Mouse (Mus musculus) embryonic facial prominence, embryonic 12.5 days (tissue): ENCODE data around the gene Ska2. TPM values are rescaled to one million over a fixed set of nuclear protein-coding genes. Genes with fewer than 3 reads are reported as not detected.
A peak's percentile ranks its signal among the peaks of the same experiment; 100 is the strongest.

Source experiments
- ATAC-seq: fragments of 200-750 bp; cut with Nextera tagmentation; 2 replicates; pipeline ENCODE4 v1.8.0; 2017; ENCODE audit not compliant: insufficient number of reproducible peaks, insufficient read depth, low FRiP score, low TSS enrichment
- H3K27ac ChIP-seq: fragments of 300-500 bp; sonication (generic); 2 replicates; pipeline ENCODE4 v1.5.1; 2016; ENCODE audit warnings: mild to moderate bottlenecking
- H3K27me3 ChIP-seq: fragments of 300-500 bp; sonication (generic); 2 replicates; pipeline ENCODE4 v1.6.1; 2016; ENCODE audit warnings: mild to moderate bottlenecking, moderate library complexity
- H3K36me3 ChIP-seq: fragments of 300-500 bp; sonication (generic); 2 replicates; pipeline ENCODE4 v1.6.1; 2016; ENCODE audit warnings: mild to moderate bottlenecking
- H3K4me1 ChIP-seq: fragments of 300-500 bp; sonication (generic); 2 replicates; pipeline ENCODE4 v1.6.1; 2016
- H3K4me2 ChIP-seq: fragments of 300-500 bp; sonication (generic); replicated peaks from 2 replicates; pipeline ENCODE4 v1.6.1; 2016; ENCODE audit warnings: mild to moderate bottlenecking, moderate library complexity
- H3K4me3 ChIP-seq: fragments of 300-500 bp; sonication (generic); 2 replicates; pipeline ENCODE4 v1.5.1; 2016; ENCODE audit warnings: mild to moderate bottlenecking
- H3K9ac ChIP-seq: fragments of 300-500 bp; sonication (generic); 2 replicates; pipeline ENCODE4 v1.6.1; 2016; ENCODE audit warnings: mild to moderate bottlenecking, moderate library complexity
- H3K9me3 ChIP-seq: fragments of 300-500 bp; sonication (generic); 2 replicates; pipeline ENCODE4 v1.6.1; 2016; ENCODE audit warnings: mild to moderate bottlenecking, moderate library complexity
- WGBS: fragments of 180-500 bp; shearing (Covaris S2); methylation state at CpG from one replicate; pipeline ENCODE4 v1.1.7; 2016; 5-methylcytosine and 5-hydroxymethylcytosine counted together
- polyA plus RNA-seq: library from polyadenylated mRNA; unstranded; fragments of >200 nt; fragmentation: Nextera tagmentation; extraction: Ambion mirVana; gene quantifications from 2 replicates; pipeline ENCODE4 v1.2.1, GENCODE M21; 2016

The Ska2 gene
- polyA plus RNA-seq, 1 experiment from 2014 or later, result 105 TPM

DNA sequence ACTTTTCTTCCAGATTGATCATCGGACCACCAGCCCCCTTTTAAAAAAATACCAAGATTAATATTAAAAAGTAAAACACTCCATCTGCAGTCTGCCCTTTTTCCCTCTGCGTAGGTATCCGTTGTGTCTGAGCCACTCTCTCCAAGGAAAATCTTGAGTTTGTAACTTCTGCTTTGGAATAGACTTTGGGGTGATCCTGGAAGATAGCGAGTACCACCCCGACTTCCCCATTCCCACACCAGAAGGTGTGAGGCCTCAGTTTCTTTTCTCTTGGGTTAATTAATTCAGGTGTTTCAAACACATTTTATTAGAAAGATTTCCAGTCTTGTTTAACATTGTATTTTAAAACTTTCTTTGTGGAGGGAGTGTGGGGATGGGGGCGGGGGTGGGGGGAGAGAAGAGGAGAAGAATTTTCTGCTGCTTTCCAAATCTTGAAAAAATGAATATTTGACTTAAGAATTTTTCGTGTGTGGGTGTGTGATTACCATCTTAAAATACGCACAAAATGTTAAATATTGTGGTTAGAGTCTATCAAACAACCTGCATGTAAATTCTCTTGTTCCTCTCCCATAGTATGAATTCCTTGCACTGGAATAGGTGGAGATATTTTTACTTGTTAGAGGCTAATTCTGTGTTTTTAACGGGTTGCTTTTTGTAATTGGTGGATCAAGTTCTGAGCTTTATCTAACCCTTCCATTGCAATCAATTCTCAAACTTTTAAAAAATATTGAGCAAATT lies 1.3 kb downstream of the Ska2 start:
- whole genome bisulfite sequencing, result 5% methylated on average over 9 of the region's 9 CpGs
- Histone ChIP-seq H3K9ac (peak overlapping the region; percentile 99), H3K4me1 (peaks cover 32% of the 10 kb centered on the region), H3K27me3 (no peaks in the 10 kb centered on the region), H3K9me3 (no peaks in the 10 kb centered on the region), H3K36me3 (peaks cover 34% of the 10 kb centered on the region), H3K27ac (peak overlapping the region; percentile 98), H3K4me3 (peak overlapping the region; percentile 95), H3K4me2 (peak overlapping the region; percentile 59)
- no peak for ATAC-seq

DNA sequence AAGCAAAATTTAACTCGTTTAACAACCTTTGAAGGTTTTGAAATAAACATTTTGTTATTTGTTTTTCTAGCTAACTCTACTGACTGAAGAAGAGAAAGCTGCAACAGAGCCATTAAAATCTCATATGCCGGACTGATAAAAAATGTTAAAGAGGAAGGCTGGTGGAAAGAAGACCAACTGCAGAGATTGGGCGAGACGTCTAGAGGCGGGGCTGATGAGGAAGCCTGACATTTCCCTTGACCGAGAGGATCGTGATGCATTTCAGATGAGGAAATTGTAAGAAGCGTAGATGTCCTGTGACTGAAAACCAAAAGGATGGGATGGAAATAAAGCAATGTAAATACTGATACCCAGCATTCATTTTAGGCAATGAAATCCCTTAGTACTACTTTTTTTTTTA lies 12.8 kb downstream of the Ska2 start:
- Histone ChIP-seq H3K36me3 (peaks cover 65% of the 10 kb centered on the region), H3K4me2 (no peak overlapping the region), H3K9ac (no peak overlapping the region), H3K9me3 (no peaks in the 10 kb centered on the region), H3K27me3 (no peaks in the 10 kb centered on the region), H3K4me1 (peaks cover 6% of the 10 kb centered on the region; the same call in 1 of the 2 replicates), H3K27ac (no peak overlapping the region), H3K4me3 (no peak overlapping the region)
- 85% methylated on average over 8 of the region's 8 CpGs for WGBS
- no peak for ATAC-seq

DNA sequence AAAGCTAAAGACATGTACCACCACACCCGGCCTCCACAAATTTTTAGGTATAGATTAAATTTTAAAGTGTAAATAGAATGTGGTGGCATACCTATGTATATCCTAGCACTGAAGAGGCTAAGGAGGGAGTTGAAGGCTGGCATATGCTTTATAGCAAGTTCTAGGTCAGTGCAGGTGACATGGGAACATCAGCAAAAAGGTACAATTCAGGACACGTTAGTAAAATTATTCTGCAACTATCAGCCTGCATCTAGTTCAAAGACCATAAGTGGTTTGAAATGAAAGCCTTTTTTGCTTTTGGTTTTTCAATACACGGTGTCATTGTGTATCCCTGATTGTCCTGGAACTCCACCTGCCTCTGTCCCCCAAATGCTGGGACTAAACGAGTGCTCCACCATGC lies 16.5 kb downstream of the Ska2 start:
- 59% methylated on average over 4 of the region's 4 CpGs for whole genome bisulfite sequencing
- no peaks in the 10 kb centered on the region for H3K27me3 ChIP-seq
- H3K4me2 ChIP-seq, result peak overlapping the region; percentile 75
- peaks cover 39% of the 10 kb centered on the region for H3K36me3 ChIP-seq
- H3K4me1 ChIP-seq, result peaks cover 19% of the 10 kb centered on the region
- H3K27ac ChIP-seq, result peak overlapping the region; percentile 92; the same call in 1 of the 2 replicates
- H3K9me3 ChIP-seq, result no peaks in the 10 kb centered on the region
- ATAC-seq, result no peak
- H3K4me3 ChIP-seq, result peak overlapping the region; percentile 84
- 0 out of 2 replicates have a peak overlapping the region, but pooled peaks have one; percentile 32 for H3K9ac ChIP-seq

DNA sequence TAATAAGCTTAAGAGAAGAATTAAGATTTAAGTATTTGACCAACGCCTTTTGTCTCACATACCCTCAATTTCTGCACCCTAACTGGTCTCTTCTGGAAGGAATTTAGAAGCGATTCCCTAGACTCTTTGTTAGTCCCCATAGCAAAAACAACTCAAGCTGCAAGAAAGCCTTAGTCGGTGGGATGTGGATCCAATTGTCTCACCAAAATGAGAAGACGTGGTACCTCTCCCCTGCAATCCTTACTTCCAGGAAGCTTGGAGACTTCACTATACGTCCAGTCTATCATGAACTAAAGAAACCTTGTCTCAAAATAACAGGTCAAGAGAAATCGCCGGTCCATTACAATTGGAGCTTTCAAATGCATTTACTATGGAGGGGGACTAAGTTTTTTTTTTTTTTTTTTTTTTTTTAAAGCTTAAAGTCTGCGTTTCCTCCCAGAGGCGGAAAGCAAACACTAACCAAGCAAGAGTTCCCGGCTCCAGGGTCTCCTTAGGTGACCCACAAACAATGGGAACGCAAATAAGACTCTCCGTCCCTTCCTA lies 17.3 kb downstream of the Ska2 start:
- Histone ChIP-seq H3K4me3 (peak overlapping the region; percentile 84), H3K36me3 (peaks cover 31% of the 10 kb centered on the region)

DNA sequence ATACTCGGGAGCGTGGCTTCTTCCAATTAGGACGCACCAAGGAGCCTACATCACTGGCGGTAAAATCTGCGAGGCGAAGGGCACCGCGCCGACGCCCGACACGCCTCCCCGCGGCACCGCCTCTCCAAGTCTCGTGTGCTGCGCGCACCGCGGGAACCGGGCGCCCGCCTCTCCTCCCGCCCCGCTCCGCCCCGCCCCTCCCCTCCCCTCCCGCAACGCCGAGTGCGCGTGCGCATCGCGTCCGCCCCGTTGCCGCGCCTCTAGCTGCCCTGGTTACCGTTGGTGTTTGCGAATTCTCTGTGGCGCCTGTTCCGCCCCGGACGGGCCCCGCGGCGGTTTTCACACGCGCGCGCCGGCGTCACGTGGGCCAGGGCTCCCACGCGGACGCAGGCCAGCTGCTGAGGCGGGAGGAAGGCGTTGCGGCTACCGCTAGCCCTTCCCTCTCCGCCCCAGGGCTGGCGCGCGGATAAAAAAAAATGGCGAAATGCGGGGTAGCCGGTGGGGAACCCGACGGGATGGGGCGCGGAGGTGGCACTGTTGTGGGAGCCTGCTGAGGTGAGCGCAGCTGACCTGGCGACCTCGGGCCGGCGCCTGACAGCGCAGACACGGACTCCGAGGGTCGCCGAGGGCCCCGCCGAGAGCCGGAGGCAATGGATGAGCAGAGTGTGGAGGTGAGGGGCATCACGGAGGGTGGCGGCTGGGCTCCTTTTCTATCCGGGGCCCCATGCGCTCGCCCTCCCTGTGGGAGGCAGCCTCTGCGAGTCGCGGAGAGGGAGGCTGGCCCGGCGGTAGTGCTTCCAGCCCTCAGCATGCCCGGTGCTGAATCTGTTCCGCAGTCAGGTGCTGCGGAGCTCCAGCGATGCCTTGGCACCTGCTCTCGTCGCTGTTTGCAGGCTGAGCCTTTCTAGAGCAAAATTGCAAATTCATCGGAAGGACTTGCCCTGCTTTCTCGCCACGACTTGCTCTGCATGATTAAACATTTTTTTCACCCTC lies 18.1 kb downstream of the Ska2 start, which contains the start of gene Trim37:
Gene Trim37, plus strand, starts transcription at position 254 of the 993 bp plus-strand sequence.
- WGBS, result 1% methylated on average over 91 of the region's 105 CpGs
- Histone ChIP-seq H3K4me1 (peaks cover 19% of the 10 kb centered on the region), H3K4me2 (peak within 1 kb of the TSS; percentile 75), H3K36me3 (peaks cover 26% of the 10 kb centered on the region), H3K27me3 (no peaks in the 10 kb centered on the region), H3K9ac (peak within 1 kb of the TSS; percentile 82), H3K9me3 (no peaks in the 10 kb centered on the region), H3K27ac (peak within 1 kb of the TSS; percentile 92), H3K4me3 (peak within 1 kb of the TSS; percentile 84)
- peak; percentile 88 for ATAC-seq

More for the DNA sequence above, 17.3 kb downstream of the Ska2 start:
- Histone ChIP-seq H3K4me1 (peaks cover 19% of the 10 kb centered on the region), H3K27ac (peak overlapping the region; percentile 92), H3K9me3 (no peaks in the 10 kb centered on the region), H3K4me2 (peak overlapping the region; percentile 75), H3K27me3 (no peaks in the 10 kb centered on the region), H3K9ac (peak overlapping the region; percentile 32)
- ATAC-seq, result no peak
- WGBS, result 2% methylated on average over 12 of the region's 12 CpGs

DNA sequence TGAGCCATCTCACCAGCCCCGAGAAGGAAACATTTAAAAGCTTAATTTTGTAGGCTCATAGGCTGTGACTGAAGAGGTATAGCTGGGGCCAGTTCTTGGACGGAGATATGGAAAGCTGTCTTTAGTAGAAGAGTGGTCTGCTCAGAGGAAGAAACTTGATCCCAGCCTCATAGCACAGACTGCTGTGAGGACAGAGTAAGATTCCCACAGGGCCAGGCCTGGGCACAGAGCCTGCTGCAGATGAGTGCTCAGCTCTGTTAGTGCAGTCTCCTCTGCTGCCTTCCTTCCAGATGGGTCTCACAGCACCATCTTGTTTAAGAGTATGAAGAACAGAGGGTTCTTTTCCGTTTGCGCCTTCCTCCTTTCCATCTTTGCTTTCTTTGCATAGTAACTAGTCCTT lies 27.2 kb downstream of the Ska2 start:
- H3K9ac ChIP-seq, result no peak overlapping the region
- H3K9me3 ChIP-seq, result no peaks in the 10 kb centered on the region
- 72% methylated on average over 4 of the region's 4 CpGs for WGBS
- no peak overlapping the region for H3K4me3 ChIP-seq
- H3K27me3 ChIP-seq, result no peaks in the 10 kb centered on the region
- H3K4me2 ChIP-seq, result no peak overlapping the region
- no peaks in the 10 kb centered on the region for H3K4me1 ChIP-seq
- H3K27ac ChIP-seq, result no peak overlapping the region
- ATAC-seq, result no peak
- H3K36me3 ChIP-seq, result no peaks in the 10 kb centered on the region

DNA sequence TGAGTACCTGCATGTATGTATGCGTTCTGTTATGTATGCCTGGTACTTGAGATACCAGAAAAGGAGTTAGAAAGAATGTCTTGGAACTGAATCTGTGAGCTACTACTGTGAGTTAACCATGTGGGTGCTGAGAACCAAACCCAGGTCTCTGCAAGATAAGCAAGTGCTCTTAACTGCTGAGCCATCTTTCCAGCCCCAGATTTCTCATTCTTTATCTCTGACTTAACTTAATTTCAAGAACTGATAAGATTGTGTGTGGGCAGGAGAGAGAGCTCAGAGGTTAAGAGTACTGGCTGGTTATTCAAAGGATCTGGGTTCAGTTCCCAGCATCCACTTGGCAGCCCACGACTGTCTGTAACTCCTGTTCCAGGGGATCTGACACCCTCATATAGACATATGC lies 49.0 kb downstream of the Ska2 start:
- Histone ChIP-seq H3K27ac (no peak overlapping the region), H3K4me1 (no peaks in the 10 kb centered on the region), H3K9ac (no peak overlapping the region), H3K36me3 (peaks cover 5% of the 10 kb centered on the region; the same call in 1 of the 2 replicates), H3K9me3 (no peaks in the 10 kb centered on the region), H3K27me3 (no peaks in the 10 kb centered on the region), H3K4me3 (no peak overlapping the region), H3K4me2 (no peak overlapping the region)
- no peak for ATAC-seq
- 87% methylated on average over 2 of the region's 2 CpGs for WGBS

DNA sequence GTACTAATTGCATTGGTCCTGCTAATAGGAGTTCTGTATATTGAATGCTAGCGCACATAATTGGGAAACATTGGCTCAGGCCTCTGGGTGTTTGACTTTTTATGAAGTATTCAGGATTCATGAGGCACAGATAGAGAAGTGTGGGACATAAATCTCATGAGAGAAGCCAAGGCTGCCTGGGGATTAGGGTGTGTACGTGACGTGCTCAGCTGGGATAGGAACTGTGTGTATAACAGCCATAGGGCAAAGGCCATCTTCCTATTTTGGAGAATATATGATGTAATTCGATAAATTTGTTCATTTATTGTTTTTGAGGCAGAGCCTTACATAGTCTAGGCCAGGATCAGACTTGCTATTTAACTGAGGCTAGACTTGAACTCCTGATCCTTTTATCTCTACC lies 53.7 kb downstream of the Ska2 start:
- Histone ChIP-seq H3K9ac (no peak overlapping the region), H3K36me3 (peaks cover 35% of the 10 kb centered on the region), H3K27me3 (no peaks in the 10 kb centered on the region), H3K9me3 (no peaks in the 10 kb centered on the region), H3K4me2 (no peak overlapping the region), H3K4me1 (no peaks in the 10 kb centered on the region), H3K4me3 (no peak overlapping the region), H3K27ac (no peak overlapping the region)
- WGBS, result 92% methylated on average over 4 of the region's 4 CpGs
- ATAC-seq, result no peak

DNA sequence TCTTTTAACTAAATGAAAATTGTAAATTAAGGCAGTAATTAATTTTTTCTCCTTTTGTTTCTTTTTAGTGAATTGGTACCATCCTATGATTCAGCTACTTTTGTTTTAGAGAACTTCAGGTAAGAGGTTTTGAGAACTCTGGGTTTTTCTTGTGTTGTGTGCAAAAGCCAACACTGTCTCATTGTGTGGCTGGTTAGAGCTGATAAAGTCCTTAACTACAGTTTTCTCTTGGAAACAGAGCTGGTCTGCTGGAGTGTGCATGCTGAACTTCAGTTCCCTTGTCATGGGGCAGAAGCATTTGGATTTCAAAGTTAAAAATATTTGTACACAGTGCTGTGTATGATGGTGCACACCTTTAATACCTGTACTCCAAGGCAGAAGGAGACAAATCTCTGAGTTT lies 54.7 kb downstream of the Ska2 start:
- Histone ChIP-seq H3K4me1 (no peaks in the 10 kb centered on the region), H3K9ac (no peak overlapping the region), H3K4me2 (no peak overlapping the region), H3K27ac (no peak overlapping the region), H3K9me3 (no peaks in the 10 kb centered on the region), H3K36me3 (peaks cover 45% of the 10 kb centered on the region), H3K27me3 (no peaks in the 10 kb centered on the region), H3K4me3 (no peak overlapping the region)
- ATAC-seq, result no peak

DNA sequence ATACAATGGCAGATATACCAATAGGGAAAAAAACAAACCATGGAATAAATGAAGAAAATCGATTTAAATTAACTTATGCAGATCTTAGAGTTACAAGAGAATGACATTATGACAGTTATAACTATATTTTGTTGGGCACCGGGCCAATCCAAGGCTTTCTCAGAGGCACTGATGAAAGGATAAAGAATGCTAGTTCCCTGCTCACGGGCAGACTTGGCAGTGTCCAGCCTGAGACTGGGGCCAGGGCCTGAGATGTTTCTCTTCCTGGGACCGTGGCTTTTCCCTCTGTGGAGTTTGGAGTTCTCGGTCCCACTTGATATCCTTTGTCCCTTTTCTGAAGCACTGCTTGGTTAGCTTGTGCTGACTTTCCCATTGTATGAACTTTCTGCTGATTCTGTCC lies 64.6 kb downstream of the Ska2 start:
- ATAC-seq, result no peak
- no peaks in the 10 kb centered on the region for H3K9me3 ChIP-seq
- H3K4me2 ChIP-seq, result no peak overlapping the region
- peaks cover 15% of the 10 kb centered on the region for H3K36me3 ChIP-seq
- no peak overlapping the region for H3K27ac ChIP-seq
- no peak overlapping the region for H3K9ac ChIP-seq
- H3K4me1 ChIP-seq, result no peaks in the 10 kb centered on the region
- no peak overlapping the region for H3K4me3 ChIP-seq
- 90% methylated on average over 5 of the region's 5 CpGs for WGBS
- no peaks in the 10 kb centered on the region for H3K27me3 ChIP-seq
